Mouse (Mus musculus) yolk sac, embryonic 10.5 days (tissue): ENCODE results near the gene Krt14.
"Not testable (repeated sequence)": the region's sequence is repeated elsewhere in the genome, so short reads cannot be mapped to it uniquely, and the experiment has no call there.

Experiments
- DNase-seq: peaks from one replicate; pipeline ENCODE4 v3.0.0-alpha.2; 2017; ENCODE audit warnings: low spot score

The Krt14 gene

GRCm38 (mm10) chr11:100207498-100207897 lies at the start of gene Krt14:
Krt14 (minus strand) TSS chr11:100207548.
- DNase-seq: no peak

GRCm38 (mm10) chr11:100255514-100255913 lies 48.2 kb upstream of the Krt14 start:
- no peak for DNase-seq

- DNase-seq: no peak
Observed at GRCm38 (mm10) chr11:100254360-100255090, 47.2 kb upstream of the Krt14 start.

- DNase-seq: no peak
Observed at GRCm38 (mm10) chr11:100248852-100249465, 41.6 kb upstream of the Krt14 start, which contains the start of gene Krt16. Krt16 (minus strand) TSS chr11:100248902.

GRCm38 (mm10) chr11:100246471-100246870 lies 39.1 kb upstream of the Krt14 start:
- DNase-seq: not testable (repeated sequence)

GRCm38 (mm10) chr11:100240272-100240671 lies 32.9 kb upstream of the Krt14 start:
- not testable (repeated sequence) for DNase-seq

GRCm38 (mm10) chr11:100221741-100222140 lies 14.4 kb upstream of the Krt14 start:
- no peak for DNase-seq

GRCm38 (mm10) chr11:100219304-100219703 lies 12.0 kb upstream of the Krt14 start:
- DNase-seq: no peak

GRCm38 (mm10) chr11:100208542-100208941 lies 1.2 kb upstream of the Krt14 start:
- DNase-seq: peak; percentile 43

GRCm38 (mm10) chr11:100203448-100203847 lies 3.9 kb downstream of the Krt14 start:
- DNase-seq: peak; percentile 64

- no peak for DNase-seq
Observed at GRCm38 (mm10) chr11:100202906-100203305, 4.4 kb downstream of the Krt14 start.

- peak; percentile 24 for DNase-seq
Observed at GRCm38 (mm10) chr11:100200104-100200820, 7.1 kb downstream of the Krt14 start.

- DNase-seq: no peak
Observed at GRCm38 (mm10) chr11:100198666-100199065, 8.7 kb downstream of the Krt14 start.

GRCm38 (mm10) chr11:100192992-100193391 lies 14.4 kb downstream of the Krt14 start, which contains the start of gene Krt9:
Krt9 (minus strand) TSS chr11:100193246.
- no peak for DNase-seq

GRCm38 (mm10) chr11:100191820-100192219 lies 15.5 kb downstream of the Krt14 start:
- no peak for DNase-seq

GRCm38 (mm10) chr11:100186736-100187135 lies 20.6 kb downstream of the Krt14 start:
- no peak for DNase-seq

- DNase-seq: no peak
Observed at GRCm38 (mm10) chr11:100181725-100182124, 25.6 kb downstream of the Krt14 start.

GRCm38 (mm10) chr11:100179260-100179659 lies 28.1 kb downstream of the Krt14 start:
- no peak for DNase-seq

GRCm38 (mm10) chr11:100178307-100178706 lies 29.0 kb downstream of the Krt14 start:
- DNase-seq: no peak

- DNase-seq: no peak
Observed at GRCm38 (mm10) chr11:100176791-100177190, 30.6 kb downstream of the Krt14 start.

GRCm38 (mm10) chr11:100168765-100169762 lies 38.3 kb downstream of the Krt14 start:
- peak; percentile 85 for DNase-seq
